8 mouse cellular contexts compared by ENCODE assay signal in the genomic region with DNA sequence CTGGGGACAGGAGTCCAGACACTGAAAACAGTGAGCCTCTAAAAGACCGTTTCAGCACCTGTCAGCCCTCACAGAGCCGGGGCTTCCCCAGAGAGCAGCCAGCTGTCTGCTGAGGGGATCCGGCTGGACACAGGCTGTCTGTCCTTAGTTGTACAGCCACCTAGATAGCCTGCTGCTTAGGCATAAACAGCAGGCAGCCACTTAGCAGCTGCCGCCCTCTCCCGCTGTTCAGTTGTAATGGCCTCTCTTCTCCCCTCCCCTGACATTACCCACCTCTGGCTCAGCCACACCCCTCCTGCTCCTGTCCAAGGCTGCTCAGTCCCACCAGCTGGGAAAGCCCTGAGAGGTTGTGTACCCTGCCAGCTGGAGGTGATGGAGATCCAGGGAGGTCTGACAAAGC. TPM values are rescaled to one million over a fixed set of nuclear protein-coding genes. Genes with fewer than 3 reads are reported as not detected.
DNase-seq lines count a peak whose midpoint lies in the region; ATAC-seq and TF ChIP-seq lines count a peak whose summit lies in the region.

No protein-coding gene starts in this region.

- peak; percentile 35 for DNase-seq in lung, embryonic 14.5 days
- no peak for DNase-seq in lung, adult 18-20 months
- DNase-seq in embryonic facial prominence, embryonic 14.5 days (ENCODE audit: low spot score), result peak; percentile 84
- no peak for DNase-seq in layer of hippocampus, postnatal 14 days (ENCODE audit: low spot score in 2 of 2)
- no peak for DNase-seq in right cerebral cortex, adult 18-20 months
- DNase-seq in thymus, postnatal 4 days, result no peak

- no peak overlapping the region for H3K4me3 ChIP-seq in lung, embryonic 14.5 days (ENCODE audit: low read depth, low read length)
- no peak overlapping the region for H3K4me3 ChIP-seq in embryonic facial prominence, embryonic 14.5 days (ENCODE audit: low read depth, low read length)
- H3K4me3 ChIP-seq in intestine, postnatal 0 days (ENCODE audit: low read depth, low read length), result no peak overlapping the region
- H3K4me3 ChIP-seq in small intestine, adult 2 months (ENCODE audit: low read depth, low read length), result peak overlapping the region; percentile 21

- no peaks in the 10 kb centered on the region for H3K9me3 ChIP-seq in lung, embryonic 14.5 days (ENCODE audit: low read depth, low read length)
- no peaks in the 10 kb centered on the region for H3K9me3 ChIP-seq in embryonic facial prominence, embryonic 14.5 days (ENCODE audit: control insufficient read depth, low read length)
- H3K9me3 ChIP-seq in intestine, postnatal 0 days (ENCODE audit: control insufficient read depth), result no peaks in the 10 kb centered on the region

- TF ChIP-seq CTCF in lung, embryonic 14.5 days (IDR thresholded peaks at IDR 0.05; ENCODE audit: low read depth), result no peak
- peak; percentile 23; the same call in 1 of the 2 replicates for TF ChIP-seq CTCF in intestine, postnatal 0 days (IDR thresholded peaks at IDR 0.05; ENCODE audit: low read depth)
- TF ChIP-seq CTCF in small intestine, adult 2 months (IDR thresholded peaks at IDR 0.05; ENCODE audit: extremely low read depth, insufficient read length, insufficient replicate concordance, low read depth, low read length), result no peak

- no peak for TF ChIP-seq POLR2A in small intestine, adult 2 months (IDR thresholded peaks at IDR 0.05; ENCODE audit: low read depth, low read length)

- 14% methylated on average over 5 of the region's 5 CpGs for WGBS in lung, embryonic 14.5 days
- 3% methylated on average over 4 of the region's 5 CpGs for WGBS in embryonic facial prominence, embryonic 14.5 days
- 21% methylated on average over 5 of the region's 5 CpGs for WGBS in intestine, postnatal 0 days
- 17% methylated on average over 5 of the region's 5 CpGs for WGBS in small intestine, adult 2 months

- no peak overlapping the region for H3K4me2 ChIP-seq in lung, embryonic 14.5 days
- H3K4me2 ChIP-seq in embryonic facial prominence, embryonic 14.5 days (ENCODE audit: low read depth, low read length), result peak overlapping the region; percentile 16; the same call in 1 of the 2 replicates
- H3K4me2 ChIP-seq in intestine, postnatal 0 days (replicated peaks; ENCODE audit: low read depth), result peak overlapping the region; percentile 28; the same call in 1 of the 2 replicates

- peaks cover 6% of the 10 kb centered on the region; the same call in 1 of the 2 replicates for H3K27me3 ChIP-seq in lung, embryonic 14.5 days (ENCODE audit: insufficient read depth, low read length)
- 0 out of 2 replicates have a peak, but pooled peaks cover 3% of the 10 kb centered on the region for H3K27me3 ChIP-seq in embryonic facial prominence, embryonic 14.5 days (replicated peaks; ENCODE audit: control insufficient read depth, insufficient read depth, low read length)
- no peaks in the 10 kb centered on the region for H3K27me3 ChIP-seq in intestine, postnatal 0 days (replicated peaks; ENCODE audit: control insufficient read depth, insufficient read depth, low read length)
- no peaks in the 10 kb centered on the region for H3K27me3 ChIP-seq in small intestine, adult 2 months (ENCODE audit: control insufficient read depth, insufficient read depth, low read length)

- H3K27ac ChIP-seq in lung, embryonic 14.5 days (ENCODE audit: low read depth), result no peak overlapping the region
- H3K27ac ChIP-seq in embryonic facial prominence, embryonic 14.5 days (replicated peaks; ENCODE audit: low read depth, low read length), result no peak overlapping the region
- no peak overlapping the region for H3K27ac ChIP-seq in intestine, postnatal 0 days (ENCODE audit: low read depth, low read length)
- peak overlapping the region; percentile 62 for H3K27ac ChIP-seq in small intestine, adult 2 months (ENCODE audit: insufficient read depth, low read depth, low read length)

- no peak overlapping the region for H3K9ac ChIP-seq in lung, embryonic 14.5 days
- H3K9ac ChIP-seq in embryonic facial prominence, embryonic 14.5 days (ENCODE audit: low read depth, low read length), result no peak overlapping the region
- H3K9ac ChIP-seq in intestine, postnatal 0 days (ENCODE audit: low read depth, low read length), result no peak overlapping the region

- no peaks in the 10 kb centered on the region for H3K4me1 ChIP-seq in lung, embryonic 14.5 days (ENCODE audit: insufficient read depth)
- peaks cover 13% of the 10 kb centered on the region; the same call in 1 of the 2 replicates for H3K4me1 ChIP-seq in embryonic facial prominence, embryonic 14.5 days (ENCODE audit: control insufficient read depth, insufficient read depth, low read length)
- peaks cover 6% of the 10 kb centered on the region for H3K4me1 ChIP-seq in intestine, postnatal 0 days (replicated peaks; ENCODE audit: control insufficient read depth, insufficient read depth, low read length)
- H3K4me1 ChIP-seq in small intestine, adult 2 months (ENCODE audit: control insufficient read depth, insufficient read depth, insufficient read length, low read length), result peaks cover 33% of the 10 kb centered on the region

- peak; percentile 15; the same call in 1 of the 2 replicates for ATAC-seq in lung, embryonic 14.5 days (ENCODE audit: insufficient read depth)
- peak; percentile 58 for ATAC-seq in embryonic facial prominence, embryonic 14.5 days (ENCODE audit: low read depth)
- ATAC-seq in intestine, postnatal 0 days, result no peak

- H3K36me3 ChIP-seq in lung, embryonic 14.5 days (ENCODE audit: insufficient read depth), result no peaks in the 10 kb centered on the region
- no peaks in the 10 kb centered on the region for H3K36me3 ChIP-seq in embryonic facial prominence, embryonic 14.5 days (ENCODE audit: control insufficient read depth, insufficient read depth, low read length)
- H3K36me3 ChIP-seq in intestine, postnatal 0 days (ENCODE audit: control insufficient read depth, insufficient read depth), result no peaks in the 10 kb centered on the region
- H3K36me3 ChIP-seq in small intestine, adult 2 months (ENCODE audit: control insufficient read depth, insufficient read depth, low read length), result no peaks in the 10 kb centered on the region

RNA-seq across cellular contexts. Expression of a gene that starts 2.7 kb away (rescaled TPM):
- 5.1 and 5.6 TPM in 2 replicates for polyA plus RNA-seq in lung, embryonic 14.5 days (2014; fragmentation: Nextera tagmentation; extraction: Ambion mirVana)
- polyA plus RNA-seq in embryonic facial prominence, embryonic 14.5 days (2014; fragmentation: Nextera tagmentation; extraction: Ambion mirVana), result 17.5 and 17.9 TPM in 2 replicates
- polyA plus RNA-seq in intestine, postnatal 0 days (2015; fragmentation: Nextera tagmentation; extraction: Ambion mirVana), result 6.4 and 6.7 TPM in 2 replicates
- 3.7 and 4.4 TPM in 2 replicates for polyA plus RNA-seq in small intestine, adult 2 months (2012; rRNA removed)
- total RNA-seq in layer of hippocampus, postnatal 14 days (2021), result 1 to 10 TPM; 3.8 to 4.6 TPM

RNA-seq across cellular contexts. Expression of a gene that starts 20.6 kb away (rescaled TPM):
- polyA plus RNA-seq in lung, embryonic 14.5 days (2014; fragmentation: Nextera tagmentation; extraction: Ambion mirVana), result 23.5 and 24.0 TPM in 2 replicates
- polyA plus RNA-seq in embryonic facial prominence, embryonic 14.5 days (2014; fragmentation: Nextera tagmentation; extraction: Ambion mirVana), result 23.7 and 27.1 TPM in 2 replicates
- 11.2 and 13.0 TPM in 2 replicates for polyA plus RNA-seq in intestine, postnatal 0 days (2015; fragmentation: Nextera tagmentation; extraction: Ambion mirVana)
- polyA plus RNA-seq in small intestine, adult 2 months (2012; rRNA removed), result 1.4 and 2.6 TPM in 2 replicates
- total RNA-seq in layer of hippocampus, postnatal 14 days (2021), result 1 to 10 TPM; 2.5 to 4.7 TPM

RNA-seq across cellular contexts. Expression of a gene that starts 42.2 kb away (rescaled TPM):
- polyA plus RNA-seq in lung, embryonic 14.5 days (2014; fragmentation: Nextera tagmentation; extraction: Ambion mirVana), result 181 and 186 TPM in 2 replicates
- polyA plus RNA-seq in embryonic facial prominence, embryonic 14.5 days (2014; fragmentation: Nextera tagmentation; extraction: Ambion mirVana), result 131 and 154 TPM in 2 replicates
- 41.8 and 43.3 TPM in 2 replicates for polyA plus RNA-seq in intestine, postnatal 0 days (2015; fragmentation: Nextera tagmentation; extraction: Ambion mirVana)
- polyA plus RNA-seq in small intestine, adult 2 months (2012; rRNA removed), result 1.3 and 2.9 TPM in 2 replicates
- total RNA-seq in layer of hippocampus, postnatal 14 days (2021), result 10 to 100 TPM; 23.7 to 26.9 TPM

RNA-seq across cellular contexts. Expression of a gene that starts 45.7 kb away (rescaled TPM):
- polyA plus RNA-seq in lung, embryonic 14.5 days (2014; fragmentation: Nextera tagmentation; extraction: Ambion mirVana), result 0.05 and 0.07 TPM in 2 replicates
- 0.67 and 1.0 TPM in 2 replicates for polyA plus RNA-seq in embryonic facial prominence, embryonic 14.5 days (2014; fragmentation: Nextera tagmentation; extraction: Ambion mirVana)
- polyA plus RNA-seq in intestine, postnatal 0 days (2015; fragmentation: Nextera tagmentation; extraction: Ambion mirVana), result 0.01 TPM in 1 of 2 replicates, not detected in the other
- polyA plus RNA-seq in small intestine, adult 2 months (2012; rRNA removed), result not detected in 2 replicates
- 1 to 10 TPM in 1 of 2 experiments, under 1 TPM in 1; 0.31 to 9.2 TPM for total RNA-seq in layer of hippocampus, postnatal 14 days (2021)

Comparison
In these comparisons a context has a peak if more than half of its experiments do, and no peak if none do; other contexts are left out.
1. DNase-seq: peak in lung, embryonic 14.5 days (single experiment) and embryonic facial prominence, embryonic 14.5 days (single experiment); none in lung, adult 18-20 months (0 of 2), layer of hippocampus, postnatal 14 days (0 of 2), right cerebral cortex, adult 18-20 months (single experiment) and thymus, postnatal 4 days (single experiment).
2. RNA of a gene that starts 42.2 kb away (polyA plus RNA-seq): 181 to 186 TPM in lung, embryonic 14.5 days, 131 to 154 TPM in embryonic facial prominence, embryonic 14.5 days and 41.8 to 43.3 TPM in intestine, postnatal 0 days; 1.3 to 2.9 TPM in small intestine, adult 2 months; every median in the first group is over 10 times any median in the second.